Mouse (Mus musculus) adrenal gland, postnatal 14 days (tissue): ENCODE results near the gene Ankrd33b. TPM values are rescaled to one million over a fixed set of nuclear protein-coding genes. Genes with fewer than 3 reads are reported as not detected.
A peak's percentile ranks its signal among the peaks of the same experiment; 100 is the strongest.

ENCODE experiments used
- DNase-seq: peaks from one replicate; pipeline ENCODE4 v3.0.0; 2021; ENCODE audit warnings: mixed read lengths
- total RNA-seq: library from RNA; stranded (reverse); gene quantifications from 2 replicates; pipeline ENCODE4 v1.2.3, GENCODE M21; 2021

The Ankrd33b gene
- total RNA-seq, 1 experiment from 2014 or later: 1.9 TPM

- no peak for DNase-seq
Observed at GRCm38 (mm10) chr15:31338656-31339291, 28.8 kb downstream of the Ankrd33b start.

DNA sequence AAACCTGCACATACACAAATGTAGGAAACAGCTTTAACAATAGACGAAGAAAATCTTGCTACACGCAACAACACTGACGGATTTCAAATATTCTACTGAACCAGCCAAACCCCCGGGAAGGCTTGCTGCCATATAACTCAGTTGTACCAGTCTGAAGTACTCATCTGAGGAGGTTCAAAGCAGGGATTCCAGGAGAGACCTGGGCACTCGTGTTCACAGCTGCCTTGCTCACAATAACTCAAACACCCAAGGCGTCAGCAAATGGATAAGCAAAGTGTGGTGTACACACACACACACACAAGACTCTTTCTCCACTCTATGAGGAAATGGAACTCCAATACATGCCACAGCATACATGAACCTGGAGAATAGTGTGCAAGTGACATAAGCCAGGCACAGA is 29.5 kb downstream of the Ankrd33b start:
- no peak for DNase-seq

GRCm38 (mm10) chr15:31337192-31337741 is 30.3 kb downstream of the Ankrd33b start:
- DNase-seq: no peak

DNA sequence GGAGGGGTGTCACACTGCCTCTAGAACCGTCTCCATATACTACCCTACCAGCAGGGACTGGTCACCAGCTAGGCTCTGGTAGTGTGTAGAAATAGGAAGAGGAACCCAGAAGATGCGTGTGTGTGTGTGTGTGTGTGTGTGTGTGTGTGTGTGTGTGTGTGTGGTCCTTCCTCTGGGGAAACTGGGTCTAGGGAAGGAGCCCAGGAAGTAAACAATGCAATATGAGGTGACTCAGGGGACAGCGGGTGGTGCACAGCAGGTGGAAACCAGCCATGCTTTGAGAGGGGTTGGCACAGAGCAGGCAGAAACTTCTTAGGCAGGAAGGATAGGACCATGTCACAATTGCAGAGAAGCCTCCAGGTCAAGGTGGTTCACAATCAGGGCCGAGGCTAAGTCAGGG is 30.8 kb downstream of the Ankrd33b start:
- no peak for DNase-seq

DNA sequence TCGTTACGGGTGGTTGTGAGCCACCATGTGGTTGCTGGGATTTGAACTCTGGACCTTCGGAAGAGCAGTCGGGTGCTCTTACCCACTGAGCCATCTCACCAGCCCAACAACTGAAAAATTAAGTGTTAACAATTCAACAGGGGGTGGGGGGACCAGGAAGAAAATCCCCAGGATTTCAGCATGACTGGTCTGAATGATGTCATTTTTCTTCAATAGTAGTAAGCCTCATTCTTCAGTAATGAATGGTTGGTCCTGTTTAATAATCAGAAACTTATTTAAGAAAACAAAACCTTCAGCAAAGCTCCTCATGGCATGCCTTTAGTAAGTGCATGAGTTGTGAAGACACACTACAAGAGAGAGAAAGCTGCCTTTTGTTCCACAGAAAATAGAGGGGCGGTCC is 32.7 kb downstream of the Ankrd33b start:
- DNase-seq: no peak

- no peak for DNase-seq
Observed at GRCm38 (mm10) chr15:31332541-31333163, 34.9 kb downstream of the Ankrd33b start.

- DNase-seq: no peak
Observed at GRCm38 (mm10) chr15:31331742-31332141, 35.8 kb downstream of the Ankrd33b start.

GRCm38 (mm10) chr15:31328082-31328614 is 39.4 kb downstream of the Ankrd33b start:
- DNase-seq: no peak

GRCm38 (mm10) chr15:31325660-31326354 is 41.7 kb downstream of the Ankrd33b start:
- DNase-seq: no peak

DNA sequence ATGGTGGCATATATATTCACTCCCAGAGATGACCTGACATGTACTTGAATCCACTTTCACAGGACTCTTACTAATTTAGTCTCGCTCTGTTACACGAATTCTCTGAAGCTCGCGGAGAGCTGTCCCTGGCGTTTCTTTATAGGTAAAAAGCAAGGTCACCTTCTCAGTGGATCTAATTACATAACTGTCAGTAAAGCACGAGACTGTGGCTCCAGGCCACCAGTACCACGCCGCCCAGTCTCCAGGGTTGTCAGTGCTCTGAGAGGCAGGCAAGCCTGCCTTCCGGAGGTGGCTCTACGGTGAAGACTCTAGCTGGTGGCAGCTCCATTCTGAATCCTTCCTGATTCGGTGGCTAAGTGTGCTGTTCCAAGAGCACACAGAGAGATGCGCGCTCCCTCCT is 43.0 kb downstream of the Ankrd33b start:
- DNase-seq: no peak

- no peak for DNase-seq
Observed at GRCm38 (mm10) chr15:31323684-31324083, 43.8 kb downstream of the Ankrd33b start.

DNA sequence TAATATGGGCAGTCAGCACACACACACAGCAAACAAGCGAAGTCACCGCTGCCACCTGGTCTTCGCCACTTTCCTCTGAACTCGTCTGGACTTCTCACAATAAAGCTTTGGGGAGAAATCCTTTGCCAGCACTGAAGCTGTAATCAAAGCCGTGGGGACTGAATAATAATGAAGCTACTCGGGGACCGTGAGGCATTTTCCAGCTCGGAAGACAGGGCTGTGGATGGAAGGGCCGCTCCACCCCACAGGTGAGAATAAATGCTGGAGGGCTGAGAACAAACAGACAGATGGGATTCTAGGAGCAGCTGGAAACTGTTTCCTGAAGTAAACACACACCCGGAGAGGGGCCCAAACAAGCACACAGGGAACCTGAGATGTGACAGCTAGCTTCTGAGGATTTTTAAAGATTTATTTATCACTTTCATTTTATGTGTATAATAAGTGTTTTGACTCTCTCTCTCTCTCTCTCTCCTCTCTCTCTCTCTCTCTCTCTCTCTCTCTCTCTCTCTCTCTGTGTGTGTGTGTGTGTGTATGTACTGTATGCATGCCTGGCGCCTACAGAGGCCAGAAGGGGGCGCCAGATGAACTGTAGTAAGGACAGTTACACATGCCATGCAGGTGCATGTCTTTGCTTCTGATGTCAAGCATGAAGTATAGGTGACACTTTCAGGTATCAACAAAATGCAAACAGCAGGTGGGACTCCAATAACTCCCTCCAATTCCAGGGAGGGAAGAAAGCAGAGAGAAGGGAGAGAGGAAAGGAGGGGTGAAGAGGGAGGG is 46.7 kb downstream of the Ankrd33b start:
- no peak for DNase-seq

DNA sequence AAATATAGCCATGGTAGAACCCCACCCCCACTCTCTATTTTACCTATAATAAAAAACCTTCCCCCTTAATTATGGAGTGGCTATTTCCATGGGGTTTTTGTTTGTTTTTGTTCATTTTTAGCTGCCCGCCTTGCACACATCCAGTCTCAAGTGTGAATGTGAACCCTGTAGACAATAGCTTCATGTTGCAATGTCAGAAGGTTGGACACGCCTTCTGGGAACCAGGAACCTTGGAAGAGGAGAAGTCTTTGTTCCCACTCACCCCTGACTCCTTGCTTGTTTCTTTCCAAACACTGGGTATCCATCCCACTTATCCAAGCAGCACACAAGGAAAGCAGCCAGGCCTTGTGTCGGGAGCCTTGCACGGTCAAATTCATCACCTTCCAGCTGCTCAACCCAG is 48.5 kb downstream of the Ankrd33b start:
- no peak for DNase-seq

DNA sequence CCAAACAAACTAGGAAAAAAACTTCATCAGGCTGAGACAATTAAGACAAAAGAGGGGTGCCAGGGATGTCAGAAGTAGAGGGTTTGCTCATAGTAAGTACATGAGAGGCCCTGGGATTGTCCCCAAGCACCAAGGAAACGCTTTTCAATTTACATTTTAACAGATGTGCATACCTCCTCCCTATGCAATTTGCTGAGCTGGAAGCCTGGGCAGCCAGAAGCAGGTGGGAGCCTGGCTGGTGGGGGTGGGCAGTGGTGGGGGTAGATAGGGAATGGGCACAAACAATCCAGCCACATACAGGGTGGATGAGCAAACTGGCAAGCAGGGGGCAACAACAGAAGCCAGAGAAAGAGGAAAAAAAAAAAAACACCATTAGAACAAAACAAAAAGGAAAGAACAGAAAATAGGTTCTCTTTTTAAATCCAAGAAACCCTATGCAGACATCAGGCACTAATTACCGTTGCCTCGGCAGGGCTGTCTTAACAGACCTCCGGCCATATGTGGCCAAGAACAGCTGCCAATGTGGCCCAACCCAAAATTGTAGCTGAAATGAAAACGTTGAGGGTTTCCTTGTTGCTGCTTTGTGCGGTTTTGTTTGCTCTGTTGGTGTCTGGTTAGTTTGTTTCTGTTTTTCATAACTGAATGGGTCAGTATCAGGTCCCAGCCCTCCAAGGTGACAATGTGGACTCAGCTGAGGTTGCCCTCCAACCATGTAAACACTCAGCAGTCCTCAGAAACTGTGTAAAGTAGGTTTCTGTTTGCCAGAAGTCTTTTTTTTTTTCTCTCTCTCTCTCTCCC is 49.2 kb downstream of the Ankrd33b start:
- DNase-seq: no peak

DNA sequence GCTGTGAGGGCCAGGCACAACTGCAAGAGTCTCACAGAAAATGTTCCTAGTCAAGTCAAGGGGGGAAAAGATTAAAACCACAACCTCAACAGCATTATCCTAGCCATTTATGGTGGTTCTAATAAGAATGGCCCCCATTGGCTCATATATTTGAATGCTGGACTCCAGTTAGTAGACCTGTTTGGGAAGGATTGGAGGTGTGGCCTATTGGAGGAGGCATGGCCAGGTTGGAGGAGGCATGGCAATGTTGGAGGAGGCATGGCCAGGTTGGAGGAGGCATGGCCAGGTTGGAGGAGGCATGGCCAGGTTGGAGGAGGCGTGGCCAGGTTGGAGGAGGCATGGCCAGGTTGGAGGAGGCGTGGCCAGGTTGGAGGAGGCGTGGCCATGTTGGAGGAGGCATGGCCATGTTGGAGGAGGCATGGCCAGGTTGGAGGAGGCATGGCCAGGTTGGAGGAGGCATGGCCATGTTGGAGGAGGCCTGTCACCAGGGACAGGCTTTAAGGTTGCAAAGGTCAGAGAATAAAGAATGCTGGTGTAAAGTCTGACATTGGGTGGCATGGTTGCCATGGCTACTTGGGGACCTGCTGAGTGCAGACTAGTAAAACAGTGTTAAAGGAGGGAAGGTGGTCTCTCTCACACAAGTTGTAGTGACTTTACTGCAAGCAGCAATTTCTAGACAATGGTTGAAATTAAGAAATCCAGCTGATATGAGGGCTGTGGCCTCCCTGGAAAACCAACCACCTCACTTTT is 50.3 kb downstream of the Ankrd33b start:
- no peak for DNase-seq

GRCm38 (mm10) chr15:31315630-31316231 is 51.8 kb downstream of the Ankrd33b start:
- DNase-seq: peak; percentile 90

DNA sequence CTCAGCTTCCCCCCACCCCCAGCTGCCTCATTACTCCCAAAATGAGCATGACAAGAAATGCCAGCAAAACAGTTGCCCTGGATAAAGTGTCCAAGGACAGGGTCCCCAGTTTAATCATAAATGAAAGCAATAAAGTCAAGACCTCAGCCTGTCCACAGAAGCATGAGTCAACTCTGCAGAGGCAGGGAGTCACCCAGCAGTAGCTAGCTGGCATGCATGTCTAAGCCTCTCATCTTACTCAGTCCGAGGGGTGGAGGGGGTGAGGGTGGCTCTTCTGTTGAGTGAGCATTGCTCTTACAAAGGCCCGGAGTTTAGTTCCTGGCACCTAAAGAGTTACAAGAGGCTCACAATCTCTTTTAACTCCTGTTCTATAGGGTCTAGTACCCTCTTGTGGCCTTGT is 55.5 kb downstream of the Ankrd33b start:
- no peak for DNase-seq

DNA sequence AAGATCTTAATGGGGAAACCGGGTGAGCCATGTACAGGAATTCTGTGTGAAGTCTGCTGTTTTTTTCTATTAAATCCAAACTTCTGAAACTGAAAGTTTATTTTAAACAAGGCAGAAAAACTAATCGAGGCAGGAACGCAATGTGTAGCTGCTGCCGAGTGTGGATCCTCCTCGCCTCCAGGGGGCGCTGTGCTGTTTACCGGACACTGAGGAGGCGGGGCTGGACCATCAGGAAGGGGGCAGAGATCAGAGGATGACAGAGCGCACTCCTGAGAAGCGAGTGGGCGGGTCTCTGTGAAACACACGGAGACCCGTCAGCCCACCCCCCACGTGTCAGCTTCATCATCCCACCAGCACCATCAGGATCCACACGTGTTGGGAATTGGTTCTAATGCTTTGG is 58.0 kb downstream of the Ankrd33b start:
- no peak for DNase-seq

DNA sequence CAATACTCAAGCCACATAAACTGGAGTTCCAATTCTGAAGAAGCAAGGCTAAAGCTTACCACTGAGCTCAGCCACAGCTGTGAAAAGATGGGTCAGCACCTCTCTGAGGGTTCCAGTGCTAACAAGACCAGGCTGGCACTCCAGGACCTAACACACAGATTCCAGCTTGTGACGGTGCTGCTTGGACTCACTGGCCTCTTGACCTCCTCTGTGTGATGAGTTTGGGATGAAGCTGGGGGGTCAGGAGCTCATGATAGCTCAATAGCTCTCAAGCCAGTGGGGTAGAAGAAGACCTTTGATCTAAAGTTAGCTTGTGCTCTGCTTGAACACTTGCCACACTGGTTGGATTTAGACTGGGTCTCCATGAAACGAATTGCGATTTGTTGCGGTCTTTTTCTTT is 60.8 kb downstream of the Ankrd33b start:
- DNase-seq: no peak

GRCm38 (mm10) chr15:31305181-31305580 is 62.3 kb downstream of the Ankrd33b start:
- DNase-seq: no peak
